Mouse (Mus musculus) heart, postnatal 0 days (tissue): ENCODE measurements around the gene Lif. TPM values are rescaled to one million over a fixed set of nuclear protein-coding genes. Genes with fewer than 3 reads are reported as not detected.

Experiments used
- ATAC-seq: fragments of 200-750 bp; cut with Nextera tagmentation; 2 replicates; pipeline ENCODE4 v1.8.0; 2017; ENCODE audit warnings: low read depth, moderate number of reproducible peaks, moderate library complexity; ENCODE audit not compliant: insufficient read depth
- DNase-seq: peaks from one replicate; pipeline ENCODE4 v3.0.0-alpha.2; 2016; ENCODE audit warnings: low spot score
- H3K27ac ChIP-seq: fragments of 300-500 bp; sonication (generic); 2 replicates; pipeline ENCODE4 v1.5.1; 2014; ENCODE audit warnings: low read depth, mild to moderate bottlenecking
- H3K27me3 ChIP-seq: fragments of 300-500 bp; sonication (generic); 2 replicates; pipeline ENCODE4 v1.6.1; 2014; ENCODE audit warnings: low read length, mixed read lengths; ENCODE audit not compliant: control insufficient read depth, insufficient read depth
- H3K36me3 ChIP-seq: fragments of 300-500 bp; sonication (generic); replicated peaks from 2 replicates; pipeline ENCODE4 v1.6.1; 2014; ENCODE audit warnings: low read length, mixed read lengths; ENCODE audit not compliant: control insufficient read depth, insufficient read depth
- H3K4me1 ChIP-seq: fragments of 300-500 bp; sonication (generic); 2 replicates; pipeline ENCODE4 v1.6.1; 2014; ENCODE audit warnings: antibody characterized with exemption; ENCODE audit not compliant: control insufficient read depth, insufficient read depth
- H3K4me2 ChIP-seq: fragments of 300-500 bp; sonication (generic); 2 replicates; pipeline ENCODE4 v1.6.1; 2014; ENCODE audit warnings: low read depth, mild to moderate bottlenecking, low read length, moderate library complexity
- H3K4me3 ChIP-seq: fragments of 300-500 bp; sonication (generic); 2 replicates; pipeline ENCODE4 v1.5.1; 2014; ENCODE audit warnings: low read depth, low read length
- H3K9ac ChIP-seq: fragments of 300-500 bp; sonication (generic); replicated peaks from 2 replicates; pipeline ENCODE4 v1.6.1; 2014; ENCODE audit warnings: low read depth, low read length, mixed read lengths
- H3K9me3 ChIP-seq: fragments of 300-500 bp; sonication (generic); replicated peaks from 2 replicates; pipeline ENCODE4 v1.6.1; 2016; ENCODE audit warnings: low read length; ENCODE audit not compliant: control insufficient read depth
- CTCF ChIP-seq: IDR thresholded peaks from 2 replicates; pipeline ENCODE4 v1.5.1; 2016; ENCODE audit warnings: antibody characterized with exemption, control low read depth, low read depth
- EP300 ChIP-seq: IDR thresholded peaks from 2 replicates; pipeline ENCODE4 v1.6.1; 2016; ENCODE audit warnings: antibody characterized with exemption, low read depth
- WGBS: fragments of 180-500 bp; shearing (Covaris S2); extraction: QIAGEN DNeasy Blood & Tissue Kit; methylation state at CpG from one replicate; pipeline ENCODE4 v1.1.7; 2014; 5-methylcytosine and 5-hydroxymethylcytosine counted together
- polyA plus RNA-seq: library from polyadenylated mRNA; unstranded; fragments of >200 nt; fragmentation: Nextera tagmentation; extraction: Ambion mirVana; gene quantifications from 2 replicates; pipeline ENCODE4 v1.2.1, GENCODE M21; 2015
- total RNA-seq: library from RNA; depleted of rRNA; stranded (reverse); fragments of >200 nt; gene quantifications from 2 replicates; pipeline ENCODE4 v1.2.3, GENCODE M21; 2014; ENCODE audit warnings: low replicate concordance; rRNA removed

Lif gene
- total RNA-seq (0.54 and 0.73 TPM in 2 replicates), polyA plus RNA-seq (0.32 and 0.71 TPM in 2 replicates)

- 54% methylated on average over 11 of the region's 11 CpGs for WGBS
Observed at GRCm38 (mm10) chr11:4256846-4257607, at the start of gene Lif. Gene Lif, plus strand, starts transcription at chr11:4257557.

DNA sequence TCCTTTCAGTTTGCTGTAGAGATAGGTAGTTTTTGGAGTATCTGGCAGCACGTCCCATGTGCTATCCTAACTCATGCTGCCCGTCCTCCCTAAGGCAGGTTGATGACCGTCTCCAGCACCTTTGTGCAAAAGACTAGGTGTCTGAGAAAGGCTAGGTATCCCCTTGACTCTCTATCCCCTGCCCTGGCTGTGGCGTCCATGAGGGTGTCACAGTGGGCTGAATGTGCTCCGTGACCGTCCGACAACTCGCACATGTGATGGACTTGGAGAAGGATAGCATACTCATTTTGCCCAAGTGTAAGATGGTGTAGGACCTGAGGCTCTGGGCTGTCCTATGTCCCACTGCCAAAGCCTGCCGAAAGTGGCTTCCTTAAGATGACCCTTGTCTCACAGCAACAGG is 49.7 kb upstream of the Lif start:
- H3K4me1 ChIP-seq = peaks cover 24% of the 10 kb centered on the region
- no peaks in the 10 kb centered on the region for H3K27me3 ChIP-seq
- ATAC-seq (no peak), DNase-seq (no peak)
- no peak for TF ChIP-seq CTCF
- TF ChIP-seq EP300 = no peak
- no peak overlapping the region for H3K4me2 ChIP-seq
- peaks cover 31% of the 10 kb centered on the region for H3K36me3 ChIP-seq
- H3K27ac ChIP-seq = no peak overlapping the region
- H3K9ac ChIP-seq = no peak overlapping the region
- 88% methylated on average over 9 of the region's 9 CpGs for WGBS
- no peak overlapping the region for H3K4me3 ChIP-seq
- no peaks in the 10 kb centered on the region for H3K9me3 ChIP-seq

More at GRCm38 (mm10) chr11:4256846-4257607, at the start of gene Lif:
- Histone ChIP-seq H3K27me3 (no peaks in the 10 kb centered on the region), H3K4me2 (no peak within 1 kb of the TSS), H3K4me3 (no peak within 1 kb of the TSS), H3K4me1 (peaks cover 18% of the 10 kb centered on the region), H3K27ac (no peak within 1 kb of the TSS), H3K9me3 (no peaks in the 10 kb centered on the region), H3K36me3 (no peaks in the 10 kb centered on the region), H3K9ac (no peak within 1 kb of the TSS)
- TF ChIP-seq EP300 (no peak), CTCF (no peak)
- DNase-seq (no peak), ATAC-seq (no peak)

DNA sequence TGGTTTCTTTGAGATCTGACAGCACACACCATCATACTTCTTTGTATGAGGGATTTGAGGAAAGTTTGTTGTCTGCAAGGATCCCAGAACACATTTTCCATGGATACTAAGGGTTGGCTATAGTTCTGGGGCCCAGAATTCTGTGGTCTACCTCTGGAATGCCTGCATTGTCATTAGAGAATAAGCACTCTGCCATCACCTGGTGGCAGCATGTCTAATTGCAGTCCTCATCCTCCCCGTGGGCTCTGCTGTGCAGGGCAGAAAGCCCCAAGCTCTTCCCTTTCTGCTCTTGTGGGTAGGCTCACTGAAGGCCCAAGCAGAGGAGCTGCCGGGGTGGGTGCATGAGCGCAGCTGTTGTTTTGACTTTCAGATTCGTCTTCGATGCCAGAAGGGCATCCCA is 47.8 kb upstream of the Lif start:
- no peak overlapping the region for H3K27ac ChIP-seq
- no peaks in the 10 kb centered on the region for H3K27me3 ChIP-seq
- H3K9me3 ChIP-seq = no peaks in the 10 kb centered on the region
- H3K36me3 ChIP-seq = peaks cover 48% of the 10 kb centered on the region
- DNase-seq (no peak), ATAC-seq (peak; percentile 59)
- H3K4me2 ChIP-seq = no peak overlapping the region
- H3K4me1 ChIP-seq = 0 out of 2 replicates have a peak, but pooled peaks cover 12% of the 10 kb centered on the region
- WGBS = 75% methylated on average over 5 of the region's 5 CpGs
- H3K4me3 ChIP-seq = no peak overlapping the region
- no peak overlapping the region for H3K9ac ChIP-seq
- TF ChIP-seq CTCF (peak; percentile 59), EP300 (no peak)

DNA sequence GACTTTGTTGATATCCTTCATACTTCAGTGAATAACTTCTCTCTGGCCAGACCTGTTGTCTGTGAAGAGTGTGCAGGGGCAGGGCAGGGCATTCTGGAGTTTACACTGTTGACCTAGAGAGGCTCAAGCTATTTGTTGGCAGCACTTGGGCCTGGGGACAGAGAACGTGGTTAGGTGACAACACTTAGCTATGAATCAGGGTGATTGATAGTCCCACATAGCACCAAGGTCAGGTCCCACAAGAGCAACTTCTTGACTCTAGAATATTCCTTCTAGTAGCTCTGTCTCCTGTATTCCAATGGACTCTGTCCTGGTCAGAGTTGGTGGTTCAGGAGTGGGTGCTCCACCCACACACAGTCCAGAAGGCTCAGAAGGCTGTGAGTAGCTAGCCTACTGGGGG is 46.6 kb upstream of the Lif start:
- WGBS = 56% methylated on average over 1 of the region's 1 CpGs
- Histone ChIP-seq H3K4me2 (no peak overlapping the region), H3K27ac (no peak overlapping the region), H3K9ac (no peak overlapping the region), H3K4me1 (peaks cover 11% of the 10 kb centered on the region; the same call in 1 of the 2 replicates), H3K9me3 (no peaks in the 10 kb centered on the region), H3K27me3 (no peaks in the 10 kb centered on the region), H3K4me3 (no peak overlapping the region), H3K36me3 (peaks cover 59% of the 10 kb centered on the region)
- DNase-seq (no peak), ATAC-seq (no peak)
- TF ChIP-seq EP300 (no peak), CTCF (no peak)

DNA sequence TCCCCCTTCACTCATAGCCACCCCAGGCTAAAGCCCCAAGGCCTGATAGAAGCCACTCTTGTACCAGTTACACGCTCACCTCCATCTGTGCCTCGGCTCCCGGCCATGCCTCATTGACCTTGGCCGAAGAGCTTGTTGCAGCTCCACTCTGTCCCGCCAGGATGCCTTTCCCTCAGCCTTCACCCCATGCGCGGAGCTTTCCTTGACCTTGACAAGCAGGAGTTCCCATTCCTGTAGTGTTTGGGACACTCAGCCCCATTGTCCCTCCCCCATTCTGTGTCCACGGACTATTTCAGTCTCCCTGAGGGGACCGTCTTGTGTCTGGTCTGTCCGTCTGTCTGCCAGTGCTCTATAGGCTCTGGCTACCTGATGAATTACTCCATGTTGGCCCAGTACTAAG is 44.2 kb upstream of the Lif start:
- H3K4me3 ChIP-seq = no peak overlapping the region
- DNase-seq = no peak
- H3K4me2 ChIP-seq = no peak overlapping the region
- H3K9ac ChIP-seq = no peak overlapping the region
- no peaks in the 10 kb centered on the region for H3K27me3 ChIP-seq
- TF ChIP-seq EP300 (no peak), CTCF (no peak)
- H3K4me1 ChIP-seq = peaks cover 21% of the 10 kb centered on the region; the same call in 1 of the 2 replicates
- H3K27ac ChIP-seq = no peak overlapping the region
- 58% methylated on average over 10 of the region's 10 CpGs for WGBS
- H3K9me3 ChIP-seq = no peaks in the 10 kb centered on the region
- ATAC-seq = no peak
- H3K36me3 ChIP-seq = peaks cover 39% of the 10 kb centered on the region

- 92% methylated on average over 14 of the region's 14 CpGs for WGBS
- no peak for TF ChIP-seq EP300
- TF ChIP-seq CTCF = no peak
- no peak for ATAC-seq
- Histone ChIP-seq H3K27me3 (no peaks in the 10 kb centered on the region), H3K9ac (no peak overlapping the region), H3K4me1 (peaks cover 27% of the 10 kb centered on the region; the same call in 1 of the 2 replicates), H3K4me2 (no peak overlapping the region), H3K9me3 (no peaks in the 10 kb centered on the region), H3K27ac (no peak overlapping the region), H3K4me3 (no peak overlapping the region), H3K36me3 (peaks cover 33% of the 10 kb centered on the region)
- no peak for DNase-seq
Observed at GRCm38 (mm10) chr11:4214572-4214971, 42.8 kb upstream of the Lif start.
